Mouse (Mus musculus): ENCODE results near the gene Atf6.

DNA sequence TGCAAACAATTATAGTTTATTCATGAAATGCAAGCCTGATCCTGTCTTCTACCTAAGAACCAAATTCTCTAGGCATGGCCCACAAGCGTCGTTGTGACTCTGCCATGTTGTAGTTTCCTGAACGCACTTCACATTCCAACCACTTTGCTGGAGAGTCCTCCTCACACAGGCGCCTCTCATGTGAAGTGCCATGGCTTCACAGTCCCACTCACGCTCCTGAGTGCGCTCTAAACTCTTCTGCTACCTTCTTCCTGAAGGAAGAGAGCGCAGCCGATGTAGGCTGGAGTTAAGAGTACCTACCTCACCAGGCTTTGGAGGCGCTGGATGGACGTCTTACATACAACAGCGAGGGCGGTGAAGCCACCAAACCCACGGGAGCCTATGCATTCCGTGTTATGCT, 96.9 kb downstream of the Atf6 start:
- TF ChIP-seq CTCF (IDR thresholded peaks at IDR 0.05; ENCODE audit: low read depth, low read length) = no peak
- no peak for TF ChIP-seq POLR2A (IDR thresholded peaks at IDR 0.05; ENCODE audit: borderline replicate concordance, low read depth, low read length)
